Mouse (Mus musculus): ENCODE measurements around the gene H2afj.

DNA sequence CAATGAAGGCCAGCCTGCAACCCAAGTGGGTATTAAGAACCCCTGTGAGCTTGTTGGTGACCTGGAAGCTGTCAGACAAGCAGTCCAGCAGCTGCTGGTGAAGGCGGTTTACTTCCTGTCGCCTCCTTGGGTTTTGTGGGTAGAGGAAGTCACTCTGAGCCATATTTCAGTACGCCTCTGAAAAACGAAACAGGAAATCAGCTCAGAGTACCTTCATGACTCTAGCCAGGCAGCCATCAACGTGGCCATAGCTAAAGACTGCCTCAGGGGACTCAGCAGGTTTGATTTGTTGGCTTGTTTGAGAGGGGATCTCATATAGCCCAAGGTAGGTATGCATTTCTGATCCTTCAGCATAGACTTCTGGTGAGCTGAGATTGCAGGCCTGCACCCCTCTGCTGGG is 23.7 kb downstream of the H2afj start:
- TF ChIP-seq POLR2A (IDR thresholded peaks at IDR 0.05; ENCODE audit: insufficient read depth, low read depth, low read length) = no peak
- TF ChIP-seq CTCF (IDR thresholded peaks at IDR 0.05) = no peak
- no peak for TF ChIP-seq EP300 (IDR thresholded peaks at IDR 0.05; ENCODE audit: insufficient read depth, low read depth, low read length)
